Mouse (Mus musculus) gonadal fat pad, adult 2 months (tissue): Measurements from ENCODE around the gene Lcn12. TPM values are rescaled to one million over a fixed set of nuclear protein-coding genes. Genes with fewer than 3 reads are reported as not detected.
A peak's percentile ranks its signal among the peaks of the same experiment; 100 is the strongest.

Experiments used
- DNase-seq: peaks from one replicate; pipeline ENCODE4 v3.0.0-alpha.2; 2012; ENCODE audit warnings: low read depth
- polyA plus RNA-seq: library from polyadenylated mRNA; depleted of rRNA; stranded (reverse); fragments of >200 nt; gene quantifications from 2 replicates; pipeline ENCODE4 v1.2.3, GENCODE M21; 2012; rRNA removed

Gene Lcn12
- polyA plus RNA-seq, result 234 and 311 TPM in 2 replicates

- DNase-seq, result no peak
Observed at GRCm38 (mm10) chr2:25493476-25493961, at the start of gene Lcn12. Gene Lcn12, minus strand, starts transcription at chr2:25493911.

GRCm38 (mm10) chr2:25541644-25542367 lies 48.1 kb upstream of the Lcn12 start:
- DNase-seq, result no peak

- no peak for DNase-seq
Observed at GRCm38 (mm10) chr2:25540541-25540948, 46.8 kb upstream of the Lcn12 start.

GRCm38 (mm10) chr2:25536531-25536930 lies 42.8 kb upstream of the Lcn12 start:
- no peak for DNase-seq

GRCm38 (mm10) chr2:25534866-25535182 lies 41.1 kb upstream of the Lcn12 start:
- DNase-seq, result no peak

- no peak for DNase-seq
Observed at GRCm38 (mm10) chr2:25534178-25534865, 40.6 kb upstream of the Lcn12 start.

- DNase-seq, result no peak
Observed at GRCm38 (mm10) chr2:25533707-25534106, 40.0 kb upstream of the Lcn12 start.

GRCm38 (mm10) chr2:25526510-25527302 lies 33.0 kb upstream of the Lcn12 start:
- no peak for DNase-seq

- no peak for DNase-seq
Observed at GRCm38 (mm10) chr2:25509912-25510311, 16.2 kb upstream of the Lcn12 start.

GRCm38 (mm10) chr2:25506964-25507363 lies 13.3 kb upstream of the Lcn12 start:
- DNase-seq, result no peak

- DNase-seq, result no peak
Observed at GRCm38 (mm10) chr2:25505860-25506259, 12.1 kb upstream of the Lcn12 start.

GRCm38 (mm10) chr2:25505000-25505399 lies 11.3 kb upstream of the Lcn12 start:
- no peak for DNase-seq

GRCm38 (mm10) chr2:25504538-25504937 lies 10.8 kb upstream of the Lcn12 start:
- DNase-seq, result no peak

GRCm38 (mm10) chr2:25502726-25503125 lies 9.0 kb upstream of the Lcn12 start:
- no peak for DNase-seq

GRCm38 (mm10) chr2:25501593-25502486 lies 8.1 kb upstream of the Lcn12 start, which contains the start of gene C8g:
Gene C8g, minus strand, starts transcription at chr2:25501719.
- no peak for DNase-seq

GRCm38 (mm10) chr2:25500576-25501405 lies 7.1 kb upstream of the Lcn12 start, which contains the start of gene Fbxw5:
Gene Fbxw5, plus strand, starts transcription at chr2:25500750.
- DNase-seq, result peak; percentile 56

- DNase-seq, result no peak
Observed at GRCm38 (mm10) chr2:25500071-25500575, 6.4 kb upstream of the Lcn12 start.

GRCm38 (mm10) chr2:25498622-25499478 lies 5.1 kb upstream of the Lcn12 start:
- no peak for DNase-seq
